Mouse (Mus musculus): ENCODE measurements around the gene Zfp212.

Zfp212 gene

DNA sequence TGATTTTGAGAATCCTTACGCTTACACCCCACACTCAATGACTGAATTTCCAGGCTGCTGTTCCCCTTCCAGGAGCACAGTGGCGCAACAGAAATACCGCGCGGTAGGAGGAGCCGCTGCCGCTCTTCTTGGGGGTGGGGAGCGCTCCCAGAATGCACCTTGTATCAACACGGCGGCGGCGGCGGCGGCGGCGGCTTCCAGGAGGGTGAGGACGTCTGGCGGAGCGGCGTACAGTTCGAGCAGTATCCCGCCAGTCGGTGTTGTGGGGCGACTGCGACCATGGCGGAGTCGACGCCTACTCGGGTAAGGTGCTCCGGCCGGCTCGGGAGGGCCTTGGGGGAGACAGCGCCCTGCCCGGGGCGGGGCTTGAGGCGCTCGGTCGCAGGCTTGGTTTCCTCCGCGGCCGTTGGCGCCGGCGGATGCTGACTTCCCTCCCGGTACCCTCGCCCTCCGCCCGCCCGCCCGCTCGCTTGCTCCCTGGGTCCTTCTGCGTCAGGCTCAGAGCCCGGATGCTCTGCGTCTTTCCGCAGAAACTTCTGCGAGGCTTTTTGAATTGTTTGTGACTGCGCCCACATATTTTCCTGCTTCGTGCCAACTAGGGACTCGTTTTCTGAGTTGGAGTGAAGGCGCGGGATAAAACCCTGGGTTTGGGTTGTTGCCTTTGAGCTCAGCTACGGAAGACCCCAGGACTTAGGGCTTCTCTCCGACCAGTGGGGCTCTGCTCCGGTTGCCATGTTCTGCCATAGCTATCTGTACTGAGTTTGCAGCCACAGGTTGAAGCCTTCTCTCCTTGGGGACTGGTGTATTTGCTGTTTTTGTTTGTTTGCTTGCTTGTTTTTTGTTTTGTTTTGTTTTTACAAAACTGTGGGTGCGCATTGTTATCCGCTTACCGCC lies at the start of gene Zfp212:
TSS of gene Zfp212 (plus strand) at position 30 of the 894 bp plus-strand sequence.
- in situ Hi-C loops (cut with MboI; ENCODE audit: unreplicated experiment in 2 of 2) = no loop called here

DNA sequence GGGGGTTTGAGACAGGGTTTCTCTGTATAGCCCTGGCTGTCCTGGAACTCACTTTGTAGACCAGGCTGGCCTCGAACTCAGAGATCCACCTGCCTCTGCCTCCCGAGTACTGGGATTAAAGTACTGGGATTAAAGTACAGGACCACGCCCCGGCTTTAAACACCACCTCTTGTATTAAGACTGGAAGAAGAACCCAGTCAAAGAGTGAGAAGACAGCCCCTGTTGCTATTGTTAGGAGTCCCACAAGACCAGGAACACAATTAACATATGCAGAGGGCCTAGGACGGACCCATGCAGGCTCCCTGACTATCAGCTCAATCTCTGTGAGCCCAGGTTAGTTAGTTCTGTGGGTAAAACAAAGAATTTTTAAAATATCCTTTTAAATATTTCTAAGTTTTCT lies 48.0 kb upstream of the Zfp212 start:
- in situ Hi-C loops (cut with MboI; ENCODE audit: unreplicated experiment in 2 of 2) = no loop called here

DNA sequence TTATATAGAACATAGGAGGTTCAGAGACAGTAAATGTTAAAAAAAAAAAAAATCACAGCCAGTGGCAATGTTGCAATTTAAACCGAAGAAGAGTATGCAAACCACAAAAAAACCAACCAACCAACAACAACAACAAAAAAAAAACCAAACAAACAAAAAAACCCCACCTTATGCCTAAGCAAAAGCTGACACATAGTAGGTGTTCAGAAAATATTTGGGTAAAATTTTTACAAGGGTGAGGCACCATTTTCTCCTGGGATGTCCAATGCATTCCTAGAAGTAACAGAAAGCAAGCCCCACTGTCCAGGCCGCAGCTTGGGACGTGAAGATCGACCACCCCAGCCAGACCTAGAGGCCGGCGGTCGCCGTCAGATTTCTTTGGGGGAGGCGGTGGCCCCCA lies 43.2 kb upstream of the Zfp212 start, which contains the start of gene Zfp282:
TSS of gene Zfp282 (plus strand) at position 147 of the 400 bp plus-strand sequence.
- in situ Hi-C loops (cut with MboI; ENCODE audit: unreplicated experiment in 2 of 2) = no loop called here

DNA sequence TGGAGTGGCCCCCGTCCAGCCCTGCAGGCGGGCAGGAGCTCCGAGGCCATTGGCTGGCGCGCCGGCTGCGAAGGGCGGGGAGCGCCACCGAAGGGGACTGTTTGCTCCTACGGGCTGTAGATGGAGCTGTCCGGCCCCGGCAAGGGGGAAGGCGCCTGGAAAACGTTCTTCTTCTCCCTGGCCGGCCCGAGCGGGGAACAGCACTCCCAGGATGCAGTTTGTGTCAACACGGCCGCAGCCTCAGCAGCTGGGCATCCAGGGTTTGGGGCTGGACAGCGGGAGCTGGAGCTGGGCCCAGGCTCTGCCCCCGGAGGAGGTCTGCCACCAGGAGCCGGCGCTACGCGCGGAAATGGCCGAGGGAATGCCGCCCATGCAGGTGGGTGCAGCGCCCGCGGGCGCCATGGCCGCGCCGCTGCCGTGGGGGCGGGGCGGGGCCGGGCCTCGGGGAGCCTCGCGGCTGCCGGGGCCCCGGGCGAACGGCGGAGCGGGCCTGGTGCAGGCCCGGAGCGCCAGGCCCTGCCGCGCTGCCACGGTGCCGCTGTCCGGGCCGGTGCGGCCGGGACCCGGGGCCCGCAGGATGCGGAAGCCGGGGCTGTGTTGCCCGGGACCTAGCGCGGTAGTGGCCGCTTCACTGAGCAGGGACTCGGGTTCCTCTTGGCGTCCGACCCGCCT lies 42.7 kb upstream of the Zfp212 start:
- in situ Hi-C loops (cut with MboI; ENCODE audit: unreplicated experiment in 2 of 2) = no loop called here

DNA sequence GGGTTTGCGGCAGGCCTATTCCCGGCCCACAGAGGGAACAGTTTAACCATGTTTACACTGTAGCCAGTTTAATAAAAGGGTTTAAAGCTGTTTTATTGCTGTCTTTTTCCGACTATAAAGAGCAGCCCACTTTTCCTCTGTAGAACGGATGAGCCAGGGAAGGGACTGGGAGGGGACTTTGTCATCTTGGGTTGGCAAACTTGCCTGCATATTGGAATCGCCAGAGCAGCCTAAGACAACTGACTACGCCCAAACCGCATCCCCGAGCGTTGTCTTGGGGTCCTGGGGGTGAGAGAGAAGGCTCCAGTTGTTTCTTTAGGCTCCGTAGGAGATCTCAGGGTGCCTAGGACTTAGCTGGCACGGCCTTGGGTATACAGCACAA lies 42.2 kb upstream of the Zfp212 start:
- in situ Hi-C loops (cut with MboI; ENCODE audit: unreplicated experiment in 2 of 2) = no loop called here

DNA sequence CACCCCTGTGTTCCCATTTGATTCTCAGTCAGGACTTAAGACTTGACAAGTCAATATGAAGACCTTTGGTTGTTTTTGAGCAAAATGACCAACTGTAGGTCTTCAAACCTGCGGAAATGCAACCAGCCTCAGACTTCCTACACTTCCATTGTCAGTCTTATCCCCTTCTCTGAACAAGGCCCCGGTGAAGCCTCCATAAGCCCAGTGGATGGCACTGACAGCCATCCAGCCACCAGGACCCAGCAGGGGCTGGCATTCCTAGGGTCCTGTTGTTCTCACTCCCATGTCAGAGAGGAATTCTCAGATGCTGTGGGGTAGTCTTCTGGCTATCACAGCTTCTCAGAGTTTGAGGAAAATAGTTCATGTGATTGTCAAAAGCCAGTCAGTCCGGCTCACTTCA lies 41.7 kb upstream of the Zfp212 start:
- in situ Hi-C loops (cut with MboI; ENCODE audit: unreplicated experiment in 2 of 2) = no loop called here

DNA sequence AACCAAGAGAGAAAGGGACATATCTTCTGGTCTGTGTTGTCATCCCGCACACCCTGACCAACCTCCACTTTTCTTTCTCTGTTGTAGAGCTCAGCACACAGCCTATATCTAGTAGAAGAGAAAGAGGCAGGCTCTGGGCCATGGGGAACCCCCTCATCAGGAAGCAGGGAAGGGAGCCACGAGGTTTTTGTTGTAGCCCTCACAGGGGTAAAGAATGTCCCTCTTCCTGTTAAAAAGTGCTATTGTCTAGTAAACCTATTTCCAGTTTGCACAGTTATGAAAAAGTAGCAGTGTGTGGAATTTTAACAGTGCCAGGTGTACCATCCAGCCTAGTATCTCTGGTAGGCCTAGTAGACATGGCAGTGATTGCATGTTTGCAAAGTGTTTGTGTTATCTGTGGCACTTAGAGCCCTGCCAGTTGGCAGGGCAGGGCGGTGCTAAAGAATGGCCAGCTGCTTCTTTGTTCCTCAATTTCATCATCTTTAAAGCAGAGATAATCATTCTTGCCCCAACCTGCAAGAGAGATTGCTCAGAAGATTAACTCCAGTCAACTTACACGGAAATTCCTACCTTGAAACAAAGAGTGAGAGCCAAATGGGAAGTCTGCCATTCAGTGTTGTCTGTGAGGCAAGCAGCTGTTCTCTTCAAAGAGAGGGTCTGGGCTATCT lies 41.1 kb upstream of the Zfp212 start:
- in situ Hi-C loops (cut with MboI; ENCODE audit: unreplicated experiment in 2 of 2) = no loop called here

DNA sequence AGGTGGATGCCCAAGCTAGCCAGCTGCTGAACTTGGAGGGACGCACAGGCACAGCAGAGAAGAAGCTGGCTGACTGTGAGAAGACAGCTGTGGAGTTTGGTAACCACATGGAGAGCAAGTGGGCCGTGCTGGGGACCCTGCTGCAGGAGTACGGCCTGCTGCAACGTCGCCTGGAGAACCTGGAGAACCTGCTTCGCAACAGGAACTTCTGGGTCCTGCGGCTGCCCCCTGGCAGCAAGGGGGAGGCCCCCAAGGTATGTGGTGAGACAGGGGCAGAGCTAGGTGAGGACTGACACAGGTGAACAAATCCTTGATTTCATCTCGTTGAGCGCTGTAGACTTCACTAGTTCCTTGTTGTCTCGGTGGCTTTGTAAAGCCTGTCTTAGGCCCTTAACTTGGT lies 40.1 kb upstream of the Zfp212 start:
- in situ Hi-C loops (cut with MboI; ENCODE audit: unreplicated experiment in 2 of 2) = no loop called here

DNA sequence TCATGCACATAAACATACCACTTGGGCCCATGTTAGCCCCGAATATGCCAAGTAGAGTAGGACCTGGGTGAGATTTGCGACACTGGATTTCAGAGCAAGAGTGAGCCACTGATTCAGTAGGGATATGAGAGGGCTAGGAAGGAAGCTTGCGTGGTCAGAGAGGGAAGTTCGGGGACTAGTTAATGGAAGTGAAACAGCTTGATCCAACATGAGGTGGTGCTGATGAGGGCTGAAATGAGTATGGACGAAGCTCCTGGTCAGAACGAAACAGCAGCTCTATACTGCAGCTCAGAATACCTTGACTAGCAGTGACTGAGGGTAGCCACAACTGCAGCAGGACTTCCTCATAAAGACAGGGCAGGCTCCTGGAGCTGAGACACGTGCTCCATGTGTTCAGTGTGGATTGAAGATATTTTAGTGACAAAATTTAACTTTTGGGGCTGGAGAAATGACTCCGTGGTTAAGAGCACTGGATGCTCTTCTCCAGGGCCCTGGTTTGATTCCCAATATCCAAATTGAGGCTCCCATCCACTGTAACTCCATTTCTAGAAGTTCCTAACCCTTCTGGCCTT lies 31.4 kb upstream of the Zfp212 start:
- in situ Hi-C loops (cut with MboI; ENCODE audit: unreplicated experiment in 2 of 2) = no loop called here

DNA sequence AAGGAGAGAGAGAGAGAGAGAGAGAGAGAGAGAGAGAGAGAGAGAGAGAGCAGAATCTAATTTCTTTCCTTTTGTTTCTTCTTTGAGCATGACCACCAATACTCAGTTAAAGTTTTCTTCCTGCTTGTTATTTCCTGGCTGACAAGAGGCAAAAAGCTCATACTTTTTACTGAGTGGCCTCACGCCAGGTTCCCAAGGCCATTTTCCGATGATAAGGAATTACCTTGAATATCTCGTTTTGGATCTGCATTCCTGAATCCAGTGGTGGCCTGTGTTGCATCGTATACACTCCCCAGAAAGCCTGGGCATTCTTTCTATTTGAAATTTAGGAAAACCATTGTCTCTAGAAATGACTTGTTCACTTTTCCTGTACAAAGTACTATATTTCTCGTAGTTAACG lies 20.9 kb upstream of the Zfp212 start:
- in situ Hi-C loops (cut with MboI; ENCODE audit: unreplicated experiment in 2 of 2) = no loop called here

DNA sequence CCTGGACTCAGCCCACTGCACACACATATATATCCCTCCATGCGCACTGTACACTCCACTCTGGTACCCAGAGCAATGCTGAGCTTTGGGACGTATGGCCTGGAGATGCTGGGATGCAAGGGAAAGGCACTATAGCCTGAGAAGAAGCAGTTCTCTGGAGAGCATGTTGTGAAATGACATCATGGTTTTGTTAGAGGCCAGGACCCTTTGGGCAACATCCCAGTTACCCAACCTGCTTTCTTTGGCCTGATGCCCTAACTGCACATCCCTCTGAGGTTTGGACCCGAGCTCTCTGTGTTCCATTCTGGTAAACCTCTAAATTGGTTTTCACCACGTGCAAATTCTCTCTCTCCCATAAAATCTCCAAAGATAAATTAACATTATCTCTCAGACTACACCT lies 16.7 kb upstream of the Zfp212 start:
- in situ Hi-C loops (cut with MboI; ENCODE audit: unreplicated experiment in 2 of 2) = no loop called here

DNA sequence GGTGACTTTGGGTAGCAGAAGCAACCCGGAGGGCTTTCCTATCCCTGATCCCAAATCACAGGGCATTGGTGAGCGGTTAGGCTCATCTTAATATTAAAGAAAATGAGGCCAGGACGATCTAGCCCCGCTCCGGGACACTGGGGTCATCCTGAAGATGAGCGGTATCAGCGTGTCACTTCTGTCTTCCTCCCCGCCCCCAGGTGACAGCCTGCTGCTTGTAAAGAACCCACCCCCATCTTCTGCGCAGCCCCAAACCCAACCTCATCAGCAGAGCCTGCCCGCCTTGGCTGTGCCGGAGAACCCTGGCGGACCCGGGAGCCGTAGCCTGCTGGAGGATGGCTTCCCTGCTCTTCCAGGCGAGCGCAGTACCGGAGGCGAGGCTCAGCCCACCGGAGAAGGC lies 15.9 kb upstream of the Zfp212 start:
- in situ Hi-C loops (cut with MboI; ENCODE audit: unreplicated experiment in 2 of 2) = no loop called here

DNA sequence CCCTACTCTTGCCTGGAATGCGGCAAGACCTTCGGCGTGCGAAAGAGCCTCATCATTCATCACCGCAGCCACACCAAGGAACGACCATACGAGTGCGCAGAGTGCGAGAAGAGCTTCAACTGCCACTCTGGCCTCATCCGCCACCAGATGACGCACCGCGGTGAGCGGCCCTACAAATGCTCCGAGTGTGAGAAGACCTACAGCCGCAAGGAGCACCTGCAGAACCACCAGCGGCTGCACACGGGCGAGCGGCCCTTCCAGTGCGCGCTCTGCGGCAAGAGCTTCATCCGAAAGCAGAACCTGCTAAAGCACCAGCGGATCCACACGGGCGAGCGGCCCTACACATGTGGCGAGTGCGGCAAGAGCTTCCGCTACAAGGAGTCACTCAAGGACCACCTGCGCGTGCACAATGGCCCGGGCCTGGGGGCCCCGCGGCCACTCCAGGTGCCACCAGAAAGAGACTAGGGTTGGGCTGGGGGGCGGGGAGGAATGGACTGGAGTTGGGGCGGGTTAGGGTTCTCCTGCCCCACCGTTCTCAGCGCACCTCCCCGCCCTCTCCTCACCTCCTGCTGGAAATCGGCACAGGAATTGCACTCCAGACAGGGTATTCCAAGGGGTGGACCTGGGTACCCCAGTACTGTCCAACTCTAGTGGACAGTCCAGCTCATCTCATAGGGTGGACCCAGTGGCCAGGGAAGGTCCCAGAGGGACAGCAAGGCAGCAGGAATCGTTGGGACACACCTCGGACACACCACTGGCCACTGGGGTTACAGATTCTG lies 15.2 kb upstream of the Zfp212 start:
- in situ Hi-C loops (cut with MboI; ENCODE audit: unreplicated experiment in 2 of 2) = no loop called here

DNA sequence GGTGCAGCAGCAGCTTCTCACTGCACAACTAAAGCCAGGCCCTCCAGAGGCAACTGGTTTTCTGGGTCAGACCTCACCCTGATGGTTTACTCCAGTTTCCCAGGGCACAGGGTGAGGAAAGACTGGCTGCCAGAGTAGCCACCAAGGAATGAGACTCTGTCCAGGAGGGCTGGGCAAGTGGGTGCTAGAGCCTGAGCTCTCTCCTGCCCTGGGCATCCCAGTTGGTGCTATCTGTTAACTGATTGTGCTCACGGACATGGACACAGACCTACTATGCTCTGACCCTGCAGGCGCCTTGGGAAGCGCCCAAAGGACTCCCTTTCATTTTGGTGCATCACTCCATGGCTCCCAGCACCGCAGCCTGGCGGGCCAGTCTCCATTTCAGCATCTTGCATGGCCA lies 13.9 kb upstream of the Zfp212 start:
- in situ Hi-C loops (cut with MboI; ENCODE audit: unreplicated experiment in 2 of 2) = no loop called here

DNA sequence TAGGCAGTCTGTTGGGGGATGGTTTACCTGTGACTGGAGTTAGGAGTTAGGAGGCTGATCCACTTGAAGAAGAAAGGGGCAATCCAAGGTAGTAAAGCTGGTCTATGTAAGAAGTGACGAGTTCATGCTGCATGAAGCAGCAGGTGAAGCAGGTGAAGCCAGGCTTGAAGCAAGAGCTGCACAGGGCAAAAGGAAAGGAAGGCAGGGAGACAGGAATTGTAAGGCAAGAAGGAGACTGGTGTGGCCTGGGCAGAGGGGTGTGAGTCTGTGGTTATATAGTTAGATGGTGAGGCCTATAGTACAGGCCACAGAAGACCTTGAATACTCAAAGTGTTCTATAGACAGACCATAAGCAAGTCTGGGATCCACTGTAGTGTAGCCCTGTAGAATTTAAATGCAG lies 11.3 kb upstream of the Zfp212 start:
- in situ Hi-C loops (cut with MboI; ENCODE audit: unreplicated experiment in 2 of 2) = no loop called here

DNA sequence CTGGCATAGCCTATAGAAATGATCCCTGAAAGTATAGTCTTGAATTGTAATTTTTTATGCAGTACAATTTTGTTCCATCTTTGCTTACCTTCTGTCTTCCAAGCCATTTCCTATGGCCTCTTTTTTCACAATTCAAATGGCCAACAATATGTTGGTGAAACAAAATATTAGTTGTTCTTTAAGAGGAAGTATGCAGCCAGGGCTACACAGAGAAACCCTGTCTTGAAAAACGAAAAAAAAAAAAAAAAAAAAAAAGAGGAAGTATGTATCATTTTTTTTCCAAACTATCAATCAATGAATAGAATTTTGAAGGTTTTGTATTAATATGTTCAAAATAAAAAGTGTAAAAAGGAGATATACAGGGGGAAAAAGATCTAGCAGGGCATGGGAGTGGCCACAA lies 8.6 kb upstream of the Zfp212 start:
- in situ Hi-C loops (cut with MboI; ENCODE audit: unreplicated experiment in 2 of 2) = no loop called here

DNA sequence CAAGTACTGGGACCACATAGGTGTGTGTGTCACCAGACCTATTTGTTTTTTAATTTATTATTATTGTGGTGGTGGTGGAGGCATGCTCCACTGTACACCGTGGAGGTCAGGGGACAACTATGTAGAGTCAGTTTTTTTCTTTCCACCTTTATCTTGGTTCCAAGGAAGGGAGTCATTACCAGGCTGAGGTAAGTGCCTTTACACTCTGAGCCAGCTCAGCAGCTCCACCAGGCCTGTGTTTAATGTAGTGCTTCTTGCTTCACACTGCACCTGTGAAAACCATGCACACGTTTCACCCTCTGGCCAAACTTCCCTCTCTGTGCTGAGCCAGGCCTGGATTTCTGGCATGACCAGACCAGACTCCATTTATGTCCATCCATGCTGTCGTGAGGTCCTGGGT lies 7.3 kb upstream of the Zfp212 start:
- in situ Hi-C loops (cut with MboI; ENCODE audit: unreplicated experiment in 2 of 2) = no loop called here

DNA sequence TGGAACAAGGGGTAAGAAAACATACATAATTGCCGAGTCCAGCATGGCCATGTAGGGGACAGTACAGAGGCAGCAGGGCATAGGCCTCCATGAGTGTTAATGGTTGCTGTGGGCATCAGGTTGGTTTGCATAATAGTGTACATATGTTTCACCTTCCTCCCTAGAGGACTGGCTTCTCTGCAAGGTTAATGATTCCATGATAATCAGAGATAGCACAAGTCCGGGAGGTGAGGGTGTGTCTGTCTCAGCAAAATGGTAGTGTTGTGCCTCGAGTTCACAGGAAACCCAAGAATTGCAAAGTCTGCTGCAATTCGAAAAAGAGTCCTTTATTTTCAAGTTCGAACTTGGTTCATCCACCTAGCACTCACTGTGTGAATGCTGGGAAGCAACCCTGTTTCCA lies 3.2 kb upstream of the Zfp212 start:
- in situ Hi-C loops (cut with MboI; ENCODE audit: unreplicated experiment in 2 of 2) = loop anchor here in 1 of 2 experiments (5.0 kb wide), 1 partner anchor 40 kb away; no protein-coding TSS in a partner anchor

DNA sequence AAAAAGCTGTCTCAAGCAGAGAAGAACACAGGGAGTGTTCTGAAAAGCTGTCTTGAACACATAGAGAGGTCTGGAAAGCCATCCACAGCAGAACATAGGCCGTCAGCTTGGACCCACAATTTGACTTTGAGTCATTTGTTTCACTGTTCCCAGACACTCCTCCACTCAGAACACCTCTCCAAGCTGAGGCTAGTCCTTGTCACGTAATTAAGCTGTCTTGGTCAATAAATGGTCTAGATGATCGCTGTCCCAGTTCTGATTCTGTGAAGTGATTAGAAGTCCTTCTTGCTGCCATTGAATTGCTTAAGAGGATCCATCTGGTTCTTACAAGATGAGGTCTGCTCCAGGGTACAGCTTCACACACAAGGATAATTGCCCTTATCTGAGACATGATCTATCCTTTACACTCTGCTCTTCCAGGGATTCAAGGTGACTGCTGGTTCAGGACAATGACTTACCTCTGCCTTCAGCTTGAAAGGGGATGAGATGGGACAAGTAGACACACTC lies 1.5 kb upstream of the Zfp212 start:
- in situ Hi-C loops (cut with MboI; ENCODE audit: unreplicated experiment in 2 of 2) = loop anchor here in 1 of 2 experiments (5.0 kb wide), 1 partner anchor 38 kb away; no protein-coding TSS in a partner anchor

Data from v-Abl transformed pro-B cells (cell line).